Mouse (Mus musculus): ENCODE measurements around the gene Serpinb9e. TPM values are rescaled to one million over a fixed set of nuclear protein-coding genes. Genes with fewer than 3 reads are reported as not detected.
"Not testable (repeated sequence)": the region's sequence is repeated elsewhere in the genome, so short reads cannot be mapped to it uniquely, and the experiment has no call there.

The Serpinb9e gene
- polyA plus RNA-seq (2012; rRNA removed), result not detected in 2 replicates

DNA sequence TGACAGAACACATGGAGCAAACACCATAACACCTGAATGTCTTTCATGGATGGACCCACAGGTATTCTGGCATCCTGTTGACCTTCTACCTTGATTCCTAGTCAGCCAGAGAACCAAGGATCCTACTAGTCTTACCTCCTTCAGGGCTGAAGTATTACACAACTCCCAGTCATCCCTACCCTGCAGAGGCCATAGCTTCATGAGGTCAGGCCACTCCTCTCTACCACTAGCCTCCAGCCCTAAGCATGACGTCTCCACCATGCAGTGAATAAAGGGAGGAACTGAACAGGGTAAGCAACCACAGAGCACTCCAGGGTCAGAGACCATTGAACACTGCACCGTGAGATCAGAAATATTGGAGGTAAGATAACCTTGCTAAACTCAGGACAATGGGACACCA lies at the start of gene Serpinb9e:
Gene Serpinb9e (plus strand): TSS at position 301 of the 400 bp plus-strand sequence.
- H3K36me3 ChIP-seq (ENCODE audit: control insufficient read depth, insufficient read depth, low read length); H3K4me3 ChIP-seq (ENCODE audit: low read depth, low read length); H3K27me3 ChIP-seq (ENCODE audit: control insufficient read depth, insufficient read depth, low read length); H3K27ac ChIP-seq (ENCODE audit: insufficient read depth, low read depth, low read length); H3K4me1 ChIP-seq (ENCODE audit: control insufficient read depth, insufficient read depth, insufficient read length, low read length): not testable (repeated sequence)
- 82% methylated on average over 2 of the region's 2 CpGs for WGBS

DNA sequence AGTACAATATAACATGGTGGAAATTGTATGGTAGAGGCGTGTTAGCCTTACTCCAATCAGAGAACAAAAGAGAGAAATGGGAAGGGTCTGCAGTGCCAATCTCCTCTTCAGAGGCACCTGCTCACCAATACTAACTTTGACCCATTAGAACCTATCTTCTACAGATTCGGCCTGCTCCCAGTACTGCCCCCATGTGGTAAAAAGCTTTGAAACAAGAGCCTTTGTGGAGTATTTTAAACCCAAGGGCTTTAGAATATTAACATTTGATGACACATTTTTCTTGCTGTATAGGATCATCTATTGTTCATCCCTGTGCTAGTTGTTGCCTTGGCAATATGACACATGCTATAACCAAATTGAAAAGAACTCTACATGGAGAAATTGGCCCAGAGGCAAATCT lies 49.7 kb upstream of the Serpinb9e start:
- H3K36me3 ChIP-seq (ENCODE audit: control insufficient read depth, insufficient read depth, low read length), result no peaks in the 10 kb centered on the region
- H3K4me3 ChIP-seq (ENCODE audit: low read depth, low read length), result no peak overlapping the region
- 55% methylated on average over 2 of the region's 2 CpGs for WGBS
- no peak overlapping the region for H3K27ac ChIP-seq (ENCODE audit: insufficient read depth, low read depth, low read length)
- H3K4me1 ChIP-seq (ENCODE audit: control insufficient read depth, insufficient read depth, insufficient read length, low read length), result no peaks in the 10 kb centered on the region
- H3K27me3 ChIP-seq (ENCODE audit: control insufficient read depth, insufficient read depth, low read length), result no peaks in the 10 kb centered on the region
- TF ChIP-seq POLR2A (IDR thresholded peaks at IDR 0.05; ENCODE audit: low read depth, low read length) (no peak), CTCF (IDR thresholded peaks at IDR 0.05; ENCODE audit: extremely low read depth, insufficient read length, insufficient replicate concordance, low read depth, low read length) (no peak)

DNA sequence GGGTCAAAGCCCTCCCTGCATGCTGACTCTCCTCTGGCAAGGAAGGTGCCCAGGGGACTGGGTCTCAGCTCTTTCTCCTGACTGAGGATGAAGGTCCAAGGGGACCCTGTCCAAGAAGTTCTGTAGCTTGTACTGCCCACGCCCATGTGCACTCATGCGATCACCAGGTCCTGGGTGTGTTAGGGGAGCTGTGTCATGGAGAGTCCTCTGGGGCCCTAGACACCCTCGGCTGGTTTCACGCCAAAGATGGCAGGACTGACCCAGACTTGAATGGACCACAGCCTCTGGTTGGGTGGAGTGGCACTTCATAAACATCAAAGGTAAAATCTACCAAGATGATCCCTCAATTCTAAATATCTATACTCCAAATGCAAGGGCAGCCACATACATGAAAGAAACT lies 59.2 kb downstream of the Serpinb9e start:
- not testable (repeated sequence) for H3K36me3 ChIP-seq (ENCODE audit: control insufficient read depth, insufficient read depth, low read length); H3K27me3 ChIP-seq (ENCODE audit: control insufficient read depth, insufficient read depth, low read length); H3K4me3 ChIP-seq (ENCODE audit: low read depth, low read length); H3K27ac ChIP-seq (ENCODE audit: insufficient read depth, low read depth, low read length); H3K4me1 ChIP-seq (ENCODE audit: control insufficient read depth, insufficient read depth, insufficient read length, low read length)
- 90% methylated on average over 4 of the region's 4 CpGs for WGBS

Other genes starting within 250 kb of the Serpinb9e start
- 0.69 and 0.95 TPM in 2 replicates for gene Serpinb9, start 246.4 kb upstream of the Serpinb9e start, polyA plus RNA-seq (2012; rRNA removed)
- 0.04 TPM in 1 of 2 replicates, not detected in the other for gene Serpinb9b, start 222.2 kb upstream of the Serpinb9e start, polyA plus RNA-seq (2012; rRNA removed)
- gene Serpinb1b, start 171.0 kb upstream of the Serpinb9e start, polyA plus RNA-seq (2012; rRNA removed), result not detected in 2 replicates
- not detected in 2 replicates for gene Serpinb9c, start 89.9 kb upstream of the Serpinb9e start, polyA plus RNA-seq (2012; rRNA removed)
- not detected in 2 replicates for gene Serpinb9d, start 56.7 kb upstream of the Serpinb9e start, polyA plus RNA-seq (2012; rRNA removed)
- gene Serpinb9f, start 74.5 kb downstream of the Serpinb9e start, polyA plus RNA-seq (2012; rRNA removed), result not detected in 2 replicates
- not detected in 2 replicates for gene Gm11397, start 146.1 kb downstream of the Serpinb9e start, polyA plus RNA-seq (2012; rRNA removed)
- not detected in 2 replicates for gene Serpinb9g, start 235.2 kb downstream of the Serpinb9e start, polyA plus RNA-seq (2012; rRNA removed)

All from small intestine, adult 2 months (tissue).